Mouse (Mus musculus): ENCODE measurements around the gene Piwil4. TPM values are rescaled to one million over a fixed set of nuclear protein-coding genes. Genes with fewer than 3 reads are reported as not detected.
"Not testable (repeated sequence)": the region's sequence is repeated elsewhere in the genome, so short reads cannot be mapped to it uniquely, and the experiment has no call there.

Piwil4 gene
- polyA plus RNA-seq, 1 experiment from 2014 or later: 0.11 TPM

DNA sequence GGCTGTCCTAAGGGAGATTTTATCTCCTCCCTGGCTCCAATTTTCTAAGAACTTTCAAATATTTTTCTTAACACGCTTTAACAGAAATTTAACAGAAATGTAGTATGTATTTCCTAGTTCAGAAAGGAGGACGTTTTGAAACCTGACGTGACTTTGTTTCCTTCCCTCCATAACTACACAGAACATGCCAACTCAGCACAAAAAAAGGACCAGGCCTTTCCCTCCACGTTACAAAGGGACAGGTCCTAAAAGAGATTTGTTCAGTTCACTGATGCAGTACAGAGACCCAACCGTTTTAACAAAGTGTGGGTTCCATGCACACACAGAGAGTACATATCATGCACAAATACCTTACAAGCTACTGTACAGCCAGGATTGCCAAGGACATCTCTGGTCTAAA is 18.9 kb downstream of the Piwil4 start:
- no peaks in the 10 kb centered on the region for H3K4me1 ChIP-seq
- WGBS (ENCODE audit: insufficient replicate concordance): 62% methylated on average over 5 of the region's 5 CpGs

DNA sequence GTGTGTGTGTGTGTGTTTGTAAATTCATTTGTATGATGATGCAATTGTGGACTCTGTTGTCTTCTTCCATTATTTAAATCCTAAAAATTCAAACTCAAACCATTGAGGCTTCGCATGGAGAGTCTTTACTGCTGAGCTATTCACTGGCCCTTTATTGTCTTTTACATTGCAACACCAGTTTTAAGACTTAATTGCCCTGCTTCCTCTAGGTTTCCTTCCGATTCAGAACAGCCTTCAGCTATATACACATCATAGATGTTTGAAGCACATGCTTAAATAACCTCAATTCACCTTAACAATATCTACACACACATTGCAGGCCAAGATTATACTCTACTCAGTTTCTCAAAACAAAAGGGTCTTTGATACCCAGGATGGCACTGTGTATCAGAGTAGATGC is 20.1 kb downstream of the Piwil4 start:
- H3K9me3 ChIP-seq (replicated peaks): no peaks in the 10 kb centered on the region
- no peaks in the 10 kb centered on the region for H3K4me1 ChIP-seq
- no peak for ATAC-seq
- 69% methylated on average over 2 of the region's 2 CpGs for WGBS (ENCODE audit: insufficient replicate concordance)
- H3K4me3 ChIP-seq: no peak overlapping the region
- peaks cover 2% of the 10 kb centered on the region; the same call in 1 of the 2 replicates for H3K27me3 ChIP-seq (replicated peaks)
- no peak overlapping the region for H3K27ac ChIP-seq
- H3K4me2 ChIP-seq: no peak overlapping the region
- H3K9ac ChIP-seq: no peak overlapping the region
- H3K36me3 ChIP-seq: no peaks in the 10 kb centered on the region

More for the DNA sequence above, 18.9 kb downstream of the Piwil4 start:
- Histone ChIP-seq H3K4me3 (no peak overlapping the region), H3K27me3 (replicated peaks) (peaks cover 2% of the 10 kb centered on the region; the same call in 1 of the 2 replicates), H3K4me2 (no peak overlapping the region), H3K9ac (no peak overlapping the region), H3K27ac (no peak overlapping the region), H3K36me3 (no peaks in the 10 kb centered on the region), H3K9me3 (replicated peaks) (no peaks in the 10 kb centered on the region)
- ATAC-seq: no peak

DNA sequence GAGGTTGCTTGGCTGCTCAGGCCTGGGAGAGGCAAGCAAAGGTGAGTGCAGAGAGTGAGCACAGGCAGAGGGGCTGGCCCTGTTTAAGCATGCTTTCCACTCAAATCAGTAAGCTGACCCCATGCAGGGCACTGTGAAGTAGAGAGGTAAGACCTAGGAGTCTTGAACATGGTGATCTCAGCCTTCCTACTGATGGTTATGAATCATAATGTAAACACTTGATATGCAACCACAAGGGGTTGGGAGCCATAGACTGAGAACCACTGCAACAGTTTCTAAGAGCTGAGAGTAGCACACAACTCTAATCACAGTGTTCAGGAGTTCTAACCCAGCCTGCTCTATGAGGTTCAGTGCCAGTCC is 22.2 kb downstream of the Piwil4 start:
- Histone ChIP-seq H3K27ac (no peak overlapping the region), H3K4me1 (no peaks in the 10 kb centered on the region), H3K36me3 (no peaks in the 10 kb centered on the region), H3K4me3 (no peak overlapping the region), H3K9me3 (replicated peaks) (no peaks in the 10 kb centered on the region), H3K27me3 (replicated peaks) (peaks cover 2% of the 10 kb centered on the region; the same call in 1 of the 2 replicates), H3K9ac (no peak overlapping the region), H3K4me2 (no peak overlapping the region)
- ATAC-seq: no peak

DNA sequence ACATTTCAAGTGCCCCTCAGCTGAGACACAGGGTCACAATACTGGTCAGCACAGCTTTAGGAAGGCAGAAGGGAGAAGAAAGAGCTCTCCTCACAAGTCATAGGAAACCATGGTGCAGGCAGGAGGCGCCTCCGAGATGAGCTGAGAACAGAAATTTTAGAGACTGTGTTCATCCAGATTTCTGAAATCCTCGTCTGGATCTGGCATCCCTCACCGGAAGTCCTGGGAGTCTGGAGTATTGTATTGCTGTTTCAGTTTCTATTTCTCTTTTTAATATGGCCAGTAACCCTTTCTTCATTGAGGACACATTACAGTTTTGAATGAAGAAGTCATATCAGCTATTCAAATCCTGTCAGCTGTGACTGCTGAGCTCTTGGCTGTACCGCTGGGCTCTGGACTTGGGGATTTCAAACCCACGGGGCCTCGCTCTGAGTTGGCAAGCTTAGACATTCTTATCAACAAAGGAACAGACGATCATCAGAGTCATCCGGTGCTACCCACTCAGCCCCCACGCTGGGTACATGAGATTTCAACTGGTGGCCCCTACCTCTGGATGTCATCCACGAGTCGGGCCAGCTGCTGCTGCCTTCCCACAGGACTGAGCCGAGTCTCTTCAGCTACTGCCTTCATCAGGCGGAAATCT is 22.7 kb downstream of the Piwil4 start:
- peaks cover 2% of the 10 kb centered on the region; the same call in 1 of the 2 replicates for H3K27me3 ChIP-seq (replicated peaks)
- no peaks in the 10 kb centered on the region for H3K4me1 ChIP-seq
- no peak for ATAC-seq
- no peak overlapping the region for H3K27ac ChIP-seq
- H3K4me3 ChIP-seq: no peak overlapping the region
- H3K9me3 ChIP-seq (replicated peaks): no peaks in the 10 kb centered on the region
- H3K36me3 ChIP-seq: no peaks in the 10 kb centered on the region
- WGBS (ENCODE audit: insufficient replicate concordance): 35% methylated on average over 14 of the region's 14 CpGs
- no peak overlapping the region for H3K4me2 ChIP-seq
- H3K9ac ChIP-seq: no peak overlapping the region

DNA sequence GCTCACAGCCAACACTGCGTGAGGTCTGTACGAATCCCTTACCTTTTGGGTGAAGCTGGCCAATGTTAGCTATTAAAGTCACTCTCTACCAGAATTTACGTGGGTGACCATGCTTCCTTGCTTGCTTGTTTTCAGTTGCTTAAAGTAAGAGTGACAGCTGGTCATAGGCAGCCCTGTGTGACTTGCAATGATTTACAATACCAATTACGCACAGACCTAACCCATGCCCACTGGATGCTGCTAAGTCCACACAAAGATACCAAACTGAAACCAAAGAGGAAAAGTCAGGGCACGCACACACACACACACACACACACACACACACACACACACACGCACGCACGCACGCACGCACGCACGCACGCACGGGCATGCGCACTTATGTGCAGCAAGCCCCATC is 25.3 kb downstream of the Piwil4 start:
- H3K9ac ChIP-seq: no peak overlapping the region
- H3K4me1 ChIP-seq: no peaks in the 10 kb centered on the region
- no peak overlapping the region for H3K4me3 ChIP-seq
- H3K4me2 ChIP-seq: no peak overlapping the region
- no peaks in the 10 kb centered on the region for H3K36me3 ChIP-seq
- 84% methylated on average over 15 of the region's 15 CpGs for WGBS (ENCODE audit: insufficient replicate concordance)
- no peaks in the 10 kb centered on the region for H3K9me3 ChIP-seq (replicated peaks)
- H3K27ac ChIP-seq: no peak overlapping the region
- no peaks in the 10 kb centered on the region; the same call in 1 of the 2 replicates for H3K27me3 ChIP-seq (replicated peaks)
- no peak for ATAC-seq

DNA sequence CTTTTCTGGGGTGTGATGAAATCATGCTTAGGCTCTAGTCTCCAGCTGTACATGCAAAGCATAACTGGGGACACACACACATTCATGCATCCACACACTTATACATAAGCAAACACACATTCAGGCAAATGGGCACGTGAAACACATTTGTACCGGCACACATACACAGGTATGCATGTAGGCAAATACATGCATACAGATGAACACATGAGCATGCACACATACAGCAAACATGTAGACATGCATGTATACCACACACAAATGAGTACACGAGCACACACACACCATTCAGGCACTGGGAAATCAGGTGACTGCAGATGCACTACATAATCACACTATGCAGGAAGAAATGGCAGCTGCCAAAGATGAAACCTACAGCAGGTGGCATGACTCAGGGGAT is 29.6 kb downstream of the Piwil4 start:
- Histone ChIP-seq H3K4me2 (no peak overlapping the region), H3K4me3 (no peak overlapping the region), H3K4me1 (no peaks in the 10 kb centered on the region), H3K9me3 (replicated peaks) (no peaks in the 10 kb centered on the region), H3K27me3 (replicated peaks) (no peaks in the 10 kb centered on the region), H3K36me3 (no peaks in the 10 kb centered on the region), H3K27ac (no peak overlapping the region), H3K9ac (no peak overlapping the region)
- no peak for ATAC-seq
- WGBS (ENCODE audit: insufficient replicate concordance): 78% methylated on average over 3 of the region's 3 CpGs

DNA sequence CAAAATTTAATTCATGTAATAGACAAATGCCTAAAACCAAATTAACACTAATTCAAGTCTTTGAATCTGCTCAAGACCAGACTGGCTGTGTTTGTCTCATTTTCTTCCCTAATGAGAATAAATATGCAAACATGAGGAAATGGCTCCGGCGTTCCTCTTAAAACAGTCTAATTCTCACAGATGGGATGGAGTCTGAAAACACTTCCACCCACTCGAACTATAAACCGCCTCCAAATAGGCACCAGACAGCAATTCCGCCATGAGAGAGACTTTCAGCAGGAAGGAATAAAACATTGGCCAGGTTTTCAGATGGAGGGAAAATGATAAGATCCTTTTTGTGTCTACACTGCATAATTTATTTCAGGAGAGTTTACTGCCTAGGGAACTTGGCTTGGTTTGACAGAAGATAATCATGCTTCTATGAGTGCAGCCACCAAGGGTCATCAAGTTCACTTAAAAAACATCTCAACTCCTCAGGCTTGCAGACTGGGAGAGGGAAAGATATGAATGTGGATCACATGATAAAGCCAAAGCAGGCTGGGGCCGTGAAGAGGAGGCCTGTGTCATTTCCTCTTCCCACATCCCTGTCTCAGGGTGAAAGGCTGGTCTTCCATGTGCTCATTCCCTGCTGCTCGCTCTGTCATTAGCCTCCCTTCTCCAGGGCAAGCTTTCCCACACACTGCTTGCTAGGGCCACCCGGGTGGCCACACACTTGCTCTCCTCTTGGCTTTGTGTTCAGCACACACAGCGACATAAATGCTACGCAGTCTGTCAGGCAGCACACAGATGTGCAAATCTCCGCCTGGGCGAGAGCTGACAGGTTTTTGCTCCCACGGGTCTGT is 35.0 kb downstream of the Piwil4 start:
- Histone ChIP-seq H3K4me3 (no peak overlapping the region), H3K4me1 (no peaks in the 10 kb centered on the region), H3K9me3 (replicated peaks) (no peaks in the 10 kb centered on the region), H3K27me3 (replicated peaks) (no peaks in the 10 kb centered on the region), H3K36me3 (no peaks in the 10 kb centered on the region), H3K4me2 (no peak overlapping the region), H3K27ac (no peak overlapping the region), H3K9ac (no peak overlapping the region)
- 62% methylated on average over 13 of the region's 13 CpGs for WGBS (ENCODE audit: insufficient replicate concordance)
- ATAC-seq: no peak

DNA sequence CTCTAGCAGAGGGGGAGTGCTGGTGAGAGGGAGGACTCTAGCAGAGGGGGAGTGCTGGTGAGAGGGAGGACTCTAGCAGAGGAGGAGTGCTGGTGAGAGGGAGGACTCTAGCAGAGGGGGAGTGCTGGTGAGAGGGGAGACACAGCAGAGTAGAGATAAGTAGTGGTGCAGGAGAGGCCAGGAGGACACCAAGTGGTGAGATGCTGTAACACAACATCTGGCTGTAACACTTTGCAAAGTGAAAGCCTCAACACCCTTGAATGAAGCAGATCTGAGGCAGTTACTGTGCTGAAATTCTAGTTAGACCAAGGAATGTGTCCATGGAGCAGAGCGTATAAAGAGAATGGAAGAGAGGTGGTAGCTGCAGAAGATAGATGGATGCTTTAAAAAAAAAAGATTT is 39.7 kb downstream of the Piwil4 start:
- H3K4me3 ChIP-seq; H3K27me3 ChIP-seq (replicated peaks); H3K9me3 ChIP-seq (replicated peaks); H3K36me3 ChIP-seq; H3K9ac ChIP-seq; H3K27ac ChIP-seq; H3K4me1 ChIP-seq; ATAC-seq; H3K4me2 ChIP-seq: not testable (repeated sequence)
- WGBS (ENCODE audit: insufficient replicate concordance): 76% methylated on average over 1 of the region's 1 CpGs

DNA sequence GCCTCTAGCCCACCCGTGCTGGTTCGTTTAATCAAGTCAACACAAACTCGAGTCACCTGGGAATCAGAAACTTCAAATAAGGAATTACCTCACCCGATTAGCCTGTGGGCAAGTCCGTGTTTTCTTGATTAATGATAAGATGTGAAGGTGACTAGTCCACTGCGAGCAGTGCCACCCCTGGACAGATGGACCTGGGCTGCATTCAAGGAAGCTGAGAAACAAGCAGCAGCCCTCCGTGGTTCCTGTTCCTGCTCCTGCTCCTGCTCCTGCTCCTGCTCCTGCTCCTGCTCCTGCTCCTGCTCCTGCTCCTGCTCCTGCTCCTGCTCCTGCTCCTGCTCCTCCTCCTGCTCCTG is 41.3 kb downstream of the Piwil4 start:
- WGBS (ENCODE audit: insufficient replicate concordance): 41% methylated on average over 7 of the region's 7 CpGs
- H3K27ac ChIP-seq: no peak overlapping the region
- no peak for ATAC-seq
- H3K4me1 ChIP-seq: no peaks in the 10 kb centered on the region
- H3K9ac ChIP-seq: no peak overlapping the region
- H3K36me3 ChIP-seq: no peaks in the 10 kb centered on the region
- no peaks in the 10 kb centered on the region for H3K9me3 ChIP-seq (replicated peaks)
- H3K4me2 ChIP-seq: no peak overlapping the region
- no peak overlapping the region for H3K4me3 ChIP-seq
- no peaks in the 10 kb centered on the region for H3K27me3 ChIP-seq (replicated peaks)

DNA sequence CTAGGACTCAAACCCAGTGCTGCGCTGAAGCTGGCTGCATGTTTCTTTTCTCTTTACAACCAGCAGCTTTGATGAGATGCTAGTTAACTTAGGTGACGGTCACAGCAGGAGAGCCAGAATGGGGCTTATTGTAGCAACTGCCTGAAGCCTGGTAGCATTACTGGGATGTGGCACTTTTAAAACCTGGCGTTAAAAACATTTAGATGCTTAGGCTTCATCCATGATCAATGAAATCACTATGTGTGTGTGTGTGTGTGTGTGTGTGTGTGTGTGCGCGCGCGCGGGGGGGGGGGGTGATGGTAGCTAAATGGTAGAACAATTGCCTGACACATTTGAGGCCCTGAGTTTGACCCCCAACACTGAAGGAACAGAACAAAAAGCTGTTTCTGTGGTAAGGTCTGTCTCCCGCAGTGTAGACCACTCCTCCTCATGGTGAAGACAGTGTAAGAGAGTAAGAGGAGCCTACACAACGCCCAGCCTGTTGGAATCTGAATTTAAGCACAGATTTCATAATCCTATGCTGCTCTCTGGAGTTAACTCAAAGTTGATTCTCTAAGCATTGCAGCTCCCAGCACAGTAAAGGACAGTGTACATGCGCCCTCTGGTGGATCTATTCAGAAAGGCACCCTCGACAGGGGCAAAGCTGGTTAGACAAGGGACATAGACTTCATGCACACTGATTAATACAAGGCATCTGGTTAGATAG is 41.8 kb downstream of the Piwil4 start:
- no peak overlapping the region for H3K4me2 ChIP-seq
- no peaks in the 10 kb centered on the region for H3K4me1 ChIP-seq
- no peak overlapping the region for H3K4me3 ChIP-seq
- H3K9me3 ChIP-seq (replicated peaks): no peaks in the 10 kb centered on the region
- H3K36me3 ChIP-seq: no peaks in the 10 kb centered on the region
- H3K27ac ChIP-seq: no peak overlapping the region
- no peaks in the 10 kb centered on the region for H3K27me3 ChIP-seq (replicated peaks)
- WGBS (ENCODE audit: insufficient replicate concordance): 45% methylated on average over 12 of the region's 12 CpGs
- H3K9ac ChIP-seq: no peak overlapping the region
- peak; percentile 44; the same call in 1 of the 2 replicates for ATAC-seq

DNA sequence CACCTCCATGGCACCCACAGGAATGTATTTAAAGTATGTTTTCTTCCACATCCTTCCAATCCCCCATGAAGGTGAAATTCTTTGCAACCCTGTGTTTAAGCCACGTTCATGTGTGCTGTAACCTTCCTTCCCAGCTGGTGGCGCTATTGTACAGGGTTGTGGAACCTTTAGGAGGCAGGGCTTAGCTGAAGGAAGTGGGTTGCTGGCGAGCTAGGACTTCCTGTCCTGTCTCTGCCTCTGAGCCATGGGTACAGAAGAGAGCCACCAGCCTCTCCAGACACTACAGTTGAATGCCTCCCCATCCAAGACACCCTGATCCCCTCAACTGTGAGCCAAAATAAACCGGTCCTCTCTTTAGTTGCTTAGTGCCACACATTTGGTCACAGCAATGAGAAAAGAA is 42.6 kb downstream of the Piwil4 start:
- Histone ChIP-seq H3K27ac (no peak overlapping the region), H3K4me1 (no peaks in the 10 kb centered on the region), H3K27me3 (replicated peaks) (no peaks in the 10 kb centered on the region), H3K9ac (no peak overlapping the region), H3K4me3 (no peak overlapping the region), H3K4me2 (no peak overlapping the region), H3K36me3 (no peaks in the 10 kb centered on the region), H3K9me3 (replicated peaks) (no peaks in the 10 kb centered on the region)
- WGBS (ENCODE audit: insufficient replicate concordance): 45% methylated on average over 4 of the region's 4 CpGs
- ATAC-seq: no peak

DNA sequence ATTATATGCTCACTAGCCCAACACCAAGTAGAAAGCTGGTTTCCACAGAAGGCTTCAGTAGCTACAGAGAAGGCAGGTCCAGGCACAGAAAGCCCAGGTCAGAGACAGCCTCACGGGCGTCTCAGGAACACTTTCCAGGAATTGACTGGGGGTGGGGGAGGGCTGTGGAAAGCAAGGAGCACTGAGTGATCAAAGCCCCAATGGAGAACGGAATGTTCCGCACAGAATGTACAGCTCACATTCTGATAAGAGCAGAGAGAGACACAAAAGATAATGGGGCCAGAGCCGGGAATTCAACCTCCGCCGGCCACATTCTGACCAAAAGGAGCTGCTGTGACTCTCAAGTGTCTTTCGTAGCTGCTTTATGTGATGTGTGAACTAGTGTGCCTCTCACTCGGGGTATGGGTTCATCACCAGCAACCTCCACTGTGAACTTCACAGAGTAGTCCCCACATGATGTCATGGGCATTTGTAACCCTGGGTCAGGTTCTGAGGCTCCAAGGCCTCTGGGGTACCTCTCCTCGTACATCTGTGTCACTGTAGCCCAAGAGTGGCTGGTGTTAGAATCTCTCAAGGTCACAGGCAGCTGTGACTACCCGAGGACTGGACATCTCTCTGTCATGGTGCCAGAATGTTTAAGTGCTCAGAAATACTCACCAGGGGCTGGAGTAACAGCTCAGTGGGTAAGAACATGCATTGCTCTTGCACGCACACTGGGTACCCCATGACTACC is 51.0 kb downstream of the Piwil4 start:
- ATAC-seq: no peak
- H3K27ac ChIP-seq: no peak overlapping the region

More for the DNA sequence above, 51.0 kb downstream of the Piwil4 start:
- Histone ChIP-seq H3K9ac (no peak overlapping the region), H3K4me1 (no peaks in the 10 kb centered on the region), H3K9me3 (replicated peaks) (no peaks in the 10 kb centered on the region), H3K36me3 (no peaks in the 10 kb centered on the region), H3K27me3 (replicated peaks) (no peaks in the 10 kb centered on the region), H3K4me3 (no peak overlapping the region), H3K4me2 (no peak overlapping the region)
- 50% methylated on average over 12 of the region's 12 CpGs for WGBS (ENCODE audit: insufficient replicate concordance)
